Mouse (Mus musculus) hindbrain, embryonic 12.5 days (tissue): ENCODE data around the gene 4921539E11Rik. TPM values are rescaled to one million over a fixed set of nuclear protein-coding genes. Genes with fewer than 3 reads are reported as not detected.

Experiments
- ATAC-seq: fragments of 200-750 bp; cut with Nextera tagmentation; 2 replicates; pipeline ENCODE4 v1.8.0; 2017; ENCODE audit warnings: moderate TSS enrichment; ENCODE audit not compliant: low FRiP score
- H3K27ac ChIP-seq: fragments of 300-500 bp; sonication (generic); 2 replicates; pipeline ENCODE4 v1.5.1; 2016; ENCODE audit warnings: mild to moderate bottlenecking
- H3K27me3 ChIP-seq: fragments of 300-500 bp; sonication (generic); 2 replicates; pipeline ENCODE4 v1.6.1; 2016; ENCODE audit warnings: mild to moderate bottlenecking
- H3K36me3 ChIP-seq: fragments of 300-500 bp; sonication (generic); 2 replicates; pipeline ENCODE4 v1.6.1; 2016; ENCODE audit warnings: mild to moderate bottlenecking
- H3K4me1 ChIP-seq: fragments of 300-500 bp; sonication (generic); 2 replicates; pipeline ENCODE4 v1.6.1; 2016
- H3K4me2 ChIP-seq: fragments of 300-500 bp; sonication (generic); replicated peaks from 2 replicates; pipeline ENCODE4 v1.6.1; 2016; ENCODE audit warnings: mild to moderate bottlenecking
- H3K4me3 ChIP-seq: fragments of 300-500 bp; sonication (generic); 2 replicates; pipeline ENCODE4 v1.5.1; 2016; ENCODE audit warnings: mild to moderate bottlenecking
- H3K9ac ChIP-seq: fragments of 300-500 bp; sonication (generic); 2 replicates; pipeline ENCODE4 v1.6.1; 2016; ENCODE audit warnings: mild to moderate bottlenecking, moderate library complexity
- H3K9me3 ChIP-seq: fragments of 300-500 bp; sonication (generic); replicated peaks from 2 replicates; pipeline ENCODE4 v1.6.1; 2016; ENCODE audit warnings: mild to moderate bottlenecking
- WGBS: fragments of 180-500 bp; shearing (Covaris S2); methylation state at CpG from one replicate; pipeline ENCODE4 v1.1.7; 2016; 5-methylcytosine and 5-hydroxymethylcytosine counted together
- polyA plus RNA-seq: library from polyadenylated mRNA; unstranded; fragments of >200 nt; fragmentation: Nextera tagmentation; extraction: Ambion mirVana; gene quantifications from 2 replicates; pipeline ENCODE4 v1.2.1, GENCODE M21; 2016

Gene 4921539E11Rik
- polyA plus RNA-seq: not detected in 2 replicates

DNA sequence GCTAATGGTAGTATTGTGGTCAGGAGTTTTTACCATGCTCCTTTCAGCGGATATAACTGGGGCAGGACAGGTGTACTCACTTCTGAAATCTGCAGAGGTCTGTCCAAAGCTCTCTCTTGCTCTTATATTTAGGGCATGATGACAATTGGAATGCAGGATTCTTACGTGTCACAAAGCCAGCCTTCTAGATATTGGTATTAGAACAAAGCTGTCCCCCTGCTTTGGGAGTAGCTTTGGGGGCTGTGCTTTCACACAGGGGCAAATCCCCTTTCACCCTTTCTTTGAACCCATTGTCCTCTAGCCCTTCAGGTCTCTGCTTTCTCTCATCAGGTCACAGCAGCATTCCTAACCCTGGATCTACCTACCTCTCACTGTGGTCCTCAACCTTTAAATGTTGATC is at the start of gene 4921539E11Rik:
4921539E11Rik (minus strand) TSS at position 101 of the 400 bp plus-strand sequence.
- WGBS: 74% methylated on average over 2 of the region's 2 CpGs
- Histone ChIP-seq H3K9me3 (no peaks in the 10 kb centered on the region), H3K9ac (no peak within 1 kb of the TSS)

GRCm38 (mm10) chr4:103335134-103335533 is 44.5 kb upstream of the 4921539E11Rik start:
- H3K4me3 ChIP-seq: no peak overlapping the region
- H3K27me3 ChIP-seq: no peaks in the 10 kb centered on the region
- H3K4me1 ChIP-seq: no peaks in the 10 kb centered on the region
- ATAC-seq: no peak
- H3K9me3 ChIP-seq: no peaks in the 10 kb centered on the region
- H3K4me2 ChIP-seq: no peak overlapping the region
- H3K27ac ChIP-seq: no peak overlapping the region
- no peak overlapping the region for H3K9ac ChIP-seq
- WGBS: 86% methylated on average over 5 of the region's 5 CpGs
- H3K36me3 ChIP-seq: peaks cover 12% of the 10 kb centered on the region; the same call in 1 of the 2 replicates

More for the DNA sequence above, at the start of gene 4921539E11Rik:
- no peaks in the 10 kb centered on the region for H3K4me1 ChIP-seq
- H3K27ac ChIP-seq: no peak within 1 kb of the TSS
- H3K4me2 ChIP-seq: no peak within 1 kb of the TSS
- no peak for ATAC-seq
- no peaks in the 10 kb centered on the region for H3K27me3 ChIP-seq
- H3K36me3 ChIP-seq: no peaks in the 10 kb centered on the region
- no peak within 1 kb of the TSS for H3K4me3 ChIP-seq

DNA sequence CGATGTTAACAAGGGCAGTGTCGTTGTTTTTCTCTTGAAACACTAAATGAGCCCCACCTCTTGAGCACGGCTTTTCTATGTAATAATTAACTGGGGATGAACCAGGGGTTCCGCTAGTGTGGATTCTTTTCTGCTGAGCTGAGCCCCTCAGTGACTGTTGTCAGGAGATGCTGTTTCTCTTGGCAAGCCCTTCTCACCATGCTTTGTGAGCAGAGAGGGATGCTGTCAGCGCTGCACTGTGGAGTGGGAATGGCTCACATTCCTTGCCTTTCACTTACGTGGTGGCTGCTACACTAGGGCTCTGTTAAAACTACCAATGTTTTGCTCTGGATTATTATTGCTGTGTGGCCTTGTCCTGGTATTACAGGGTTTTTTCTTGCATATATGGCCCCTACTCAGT is 38.7 kb upstream of the 4921539E11Rik start:
- Histone ChIP-seq H3K27ac (no peak overlapping the region), H3K4me1 (peaks cover 5% of the 10 kb centered on the region; the same call in 1 of the 2 replicates), H3K9ac (no peak overlapping the region), H3K36me3 (peaks cover 12% of the 10 kb centered on the region; the same call in 1 of the 2 replicates), H3K4me3 (no peak overlapping the region), H3K4me2 (no peak overlapping the region), H3K27me3 (no peaks in the 10 kb centered on the region), H3K9me3 (no peaks in the 10 kb centered on the region)
- ATAC-seq: no peak
- 53% methylated on average over 6 of the region's 6 CpGs for WGBS

GRCm38 (mm10) chr4:103326994-103327393 is 36.3 kb upstream of the 4921539E11Rik start:
- H3K36me3 ChIP-seq: peaks cover 6% of the 10 kb centered on the region; the same call in 1 of the 2 replicates
- no peak overlapping the region for H3K27ac ChIP-seq
- peaks cover 5% of the 10 kb centered on the region; the same call in 1 of the 2 replicates for H3K4me1 ChIP-seq
- H3K4me2 ChIP-seq: no peak overlapping the region
- H3K9me3 ChIP-seq: no peaks in the 10 kb centered on the region
- 76% methylated on average over 3 of the region's 3 CpGs for WGBS
- no peaks in the 10 kb centered on the region for H3K27me3 ChIP-seq
- no peak overlapping the region for H3K9ac ChIP-seq
- ATAC-seq: no peak
- no peak overlapping the region for H3K4me3 ChIP-seq

- H3K9ac ChIP-seq: no peak overlapping the region
- 32% methylated on average over 17 of the region's 17 CpGs for WGBS
- H3K27ac ChIP-seq: no peak overlapping the region
Observed at GRCm38 (mm10) chr4:103324688-103325451, 34.2 kb upstream of the 4921539E11Rik start.

DNA sequence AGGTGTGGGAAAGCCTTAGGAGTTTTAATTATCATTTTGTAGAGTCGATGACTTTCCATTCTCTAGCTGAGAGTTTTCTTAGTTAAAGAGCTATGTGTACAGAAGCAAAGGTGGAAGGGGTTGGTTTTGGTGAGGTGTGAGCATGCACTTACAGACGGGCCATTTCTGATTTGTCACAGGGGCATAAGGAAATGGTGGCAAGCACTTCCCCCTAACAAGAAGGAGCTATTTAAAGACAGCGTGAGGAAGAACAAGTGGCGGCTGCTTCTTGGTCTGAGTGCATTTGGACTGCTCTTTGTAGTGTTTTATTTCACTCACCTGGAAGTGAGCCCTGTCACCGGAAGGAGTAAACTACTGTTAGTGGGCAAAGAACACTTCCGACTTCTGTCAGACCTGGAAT is 30.8 kb upstream of the 4921539E11Rik start:
- WGBS: 89% methylated on average over 6 of the region's 6 CpGs
- H3K9ac ChIP-seq: no peak overlapping the region
- ATAC-seq: no peak
- no peak overlapping the region for H3K4me3 ChIP-seq
- no peak overlapping the region for H3K4me2 ChIP-seq
- no peaks in the 10 kb centered on the region for H3K36me3 ChIP-seq
- peaks cover 5% of the 10 kb centered on the region; the same call in 1 of the 2 replicates for H3K4me1 ChIP-seq
- H3K27ac ChIP-seq: no peak overlapping the region
- H3K9me3 ChIP-seq: no peaks in the 10 kb centered on the region
- H3K27me3 ChIP-seq: no peaks in the 10 kb centered on the region

More at GRCm38 (mm10) chr4:103324688-103325451, 34.2 kb upstream of the 4921539E11Rik start:
- Histone ChIP-seq H3K9me3 (no peaks in the 10 kb centered on the region), H3K4me1 (peaks cover 5% of the 10 kb centered on the region; the same call in 1 of the 2 replicates), H3K27me3 (no peaks in the 10 kb centered on the region), H3K36me3 (no peaks in the 10 kb centered on the region), H3K4me3 (peak overlapping the region; percentile 8; the same call in 1 of the 2 replicates), H3K4me2 (peak overlapping the region; percentile 42)
- peak; percentile 85 for ATAC-seq

- no peak overlapping the region for H3K27ac ChIP-seq
- H3K36me3 ChIP-seq: no peaks in the 10 kb centered on the region
- H3K9ac ChIP-seq: no peak overlapping the region
- 89% methylated on average over 4 of the region's 4 CpGs for WGBS
- H3K4me3 ChIP-seq: no peak overlapping the region
- no peaks in the 10 kb centered on the region for H3K9me3 ChIP-seq
- H3K27me3 ChIP-seq: no peaks in the 10 kb centered on the region
- H3K4me2 ChIP-seq: no peak overlapping the region
- H3K4me1 ChIP-seq: peaks cover 4% of the 10 kb centered on the region
- no peak for ATAC-seq
Observed at GRCm38 (mm10) chr4:103315861-103316260, 25.2 kb upstream of the 4921539E11Rik start.

- H3K9me3 ChIP-seq: no peaks in the 10 kb centered on the region
- H3K4me1 ChIP-seq: peaks cover 4% of the 10 kb centered on the region
- H3K36me3 ChIP-seq: no peaks in the 10 kb centered on the region
- no peak overlapping the region for H3K4me3 ChIP-seq
- WGBS: 45% methylated on average over 3 of the region's 3 CpGs
- H3K27me3 ChIP-seq: no peaks in the 10 kb centered on the region
- no peak for ATAC-seq
- no peak overlapping the region for H3K27ac ChIP-seq
- peak overlapping the region; percentile 60 for H3K4me2 ChIP-seq
- no peak overlapping the region for H3K9ac ChIP-seq
Observed at GRCm38 (mm10) chr4:103314526-103314910, 23.9 kb upstream of the 4921539E11Rik start.

DNA sequence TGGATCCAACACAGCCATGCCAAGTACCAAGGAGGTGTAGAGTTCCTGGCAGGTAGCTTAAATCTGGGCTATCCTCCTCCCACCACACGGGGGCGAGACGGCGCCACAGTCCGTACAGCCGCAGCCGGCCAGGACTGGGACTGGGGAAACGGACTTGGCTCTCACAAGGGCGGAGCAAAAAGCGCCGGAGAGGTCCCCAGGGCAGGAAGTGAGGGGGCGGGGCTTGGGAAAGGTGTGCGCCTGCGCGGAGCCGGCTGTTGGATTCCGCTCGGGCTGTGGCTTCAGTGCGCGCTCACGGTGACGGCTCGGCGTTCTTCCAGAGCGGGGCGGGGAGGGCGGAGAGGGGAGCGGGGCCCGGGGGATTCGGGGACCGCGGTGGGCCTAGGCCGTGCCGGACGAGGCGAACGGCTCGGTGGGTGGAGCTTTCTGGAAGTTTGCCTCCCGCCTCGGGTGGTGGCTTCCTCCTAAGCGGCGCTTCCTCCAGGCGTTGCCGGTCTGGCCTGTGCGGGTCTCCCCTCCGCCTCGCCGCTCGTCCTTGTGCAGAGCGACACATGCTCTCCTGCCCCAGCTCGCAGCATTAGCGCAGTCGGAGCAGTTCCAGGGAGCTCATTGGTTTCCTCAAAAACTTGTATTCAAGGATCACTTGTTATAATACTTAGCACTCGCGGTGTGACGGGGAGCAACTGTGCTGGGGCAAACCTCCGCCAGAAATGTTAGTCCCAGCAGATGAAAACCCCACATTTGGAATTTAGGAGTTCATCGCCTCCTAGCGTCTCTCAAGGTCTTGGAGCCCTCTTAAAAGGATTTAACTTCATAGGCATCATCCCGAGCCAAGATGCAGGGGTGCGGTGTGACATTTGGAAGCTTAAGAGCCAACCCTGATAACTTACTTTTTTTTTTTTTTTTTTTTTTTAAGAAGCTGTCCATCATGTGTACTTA is 23.2 kb upstream of the 4921539E11Rik start, which contains the start of gene Oma1:
Oma1 (plus strand) TSS at position 226 of the 939 bp plus-strand sequence.
- Histone ChIP-seq H3K36me3 (no peaks in the 10 kb centered on the region), H3K9ac (peak within 1 kb of the TSS; percentile 76), H3K9me3 (no peaks in the 10 kb centered on the region), H3K4me1 (peaks cover 4% of the 10 kb centered on the region), H3K27ac (peak within 1 kb of the TSS; percentile 96), H3K4me2 (peak within 1 kb of the TSS; percentile 60), H3K27me3 (no peaks in the 10 kb centered on the region), H3K4me3 (peak within 1 kb of the TSS; percentile 69)
- under 1% methylated on average over 61 of the region's 61 CpGs for WGBS
- ATAC-seq: peak; percentile 99

DNA sequence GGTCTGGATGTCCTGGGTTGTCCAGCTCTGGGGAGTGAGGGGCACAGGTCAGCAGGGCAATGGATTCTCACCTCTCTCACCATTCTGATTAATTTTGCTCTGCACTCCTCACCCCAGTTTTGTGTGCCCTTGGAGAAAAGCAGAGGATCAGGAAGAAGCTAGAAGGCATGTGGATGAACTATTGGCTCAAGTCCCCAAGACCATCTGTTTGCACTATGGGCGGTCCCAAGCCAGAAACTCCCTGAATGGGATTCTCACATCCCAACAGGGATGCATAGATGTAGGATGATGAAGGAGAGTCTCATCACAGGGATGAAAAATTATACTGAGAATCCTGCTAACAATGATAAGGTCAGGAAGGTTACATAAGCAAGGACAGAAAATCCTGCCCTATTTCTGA is 13.2 kb upstream of the 4921539E11Rik start:
- ATAC-seq: no peak

DNA sequence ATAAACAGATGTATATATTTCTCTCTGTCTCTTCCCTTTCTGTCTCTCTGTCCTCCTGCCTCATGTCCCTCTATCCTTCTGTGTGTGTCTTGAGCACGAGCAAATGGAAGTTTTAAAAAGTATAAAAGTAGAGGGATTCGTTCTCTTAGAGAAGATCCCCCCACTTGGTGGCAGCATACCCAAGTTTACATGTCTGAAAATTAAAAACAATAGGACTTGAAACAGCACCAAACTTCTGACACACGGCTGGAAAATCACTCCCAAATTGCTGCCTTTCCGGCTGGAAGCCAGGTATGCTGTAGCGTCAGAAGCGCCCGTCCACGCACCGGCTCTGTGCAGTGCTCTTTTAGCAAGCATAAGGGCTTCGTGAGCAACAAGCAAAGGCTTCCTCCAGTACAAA is 8.7 kb upstream of the 4921539E11Rik start:
- ATAC-seq: no peak
- Histone ChIP-seq H3K4me2 (no peak overlapping the region), H3K9me3 (no peaks in the 10 kb centered on the region), H3K9ac (no peak overlapping the region), H3K27me3 (no peaks in the 10 kb centered on the region), H3K4me1 (no peaks in the 10 kb centered on the region), H3K27ac (no peak overlapping the region), H3K36me3 (no peaks in the 10 kb centered on the region), H3K4me3 (no peak overlapping the region)
- WGBS: 80% methylated on average over 10 of the region's 10 CpGs

More for the DNA sequence above, 13.2 kb upstream of the 4921539E11Rik start:
- no peak overlapping the region for H3K9ac ChIP-seq
- WGBS: 90% methylated on average over 1 of the region's 1 CpGs
- H3K4me1 ChIP-seq: no peaks in the 10 kb centered on the region
- H3K9me3 ChIP-seq: no peaks in the 10 kb centered on the region
- H3K27me3 ChIP-seq: no peaks in the 10 kb centered on the region
- H3K36me3 ChIP-seq: no peaks in the 10 kb centered on the region
- no peak overlapping the region for H3K4me2 ChIP-seq
- no peak overlapping the region for H3K4me3 ChIP-seq
- no peak overlapping the region for H3K27ac ChIP-seq

DNA sequence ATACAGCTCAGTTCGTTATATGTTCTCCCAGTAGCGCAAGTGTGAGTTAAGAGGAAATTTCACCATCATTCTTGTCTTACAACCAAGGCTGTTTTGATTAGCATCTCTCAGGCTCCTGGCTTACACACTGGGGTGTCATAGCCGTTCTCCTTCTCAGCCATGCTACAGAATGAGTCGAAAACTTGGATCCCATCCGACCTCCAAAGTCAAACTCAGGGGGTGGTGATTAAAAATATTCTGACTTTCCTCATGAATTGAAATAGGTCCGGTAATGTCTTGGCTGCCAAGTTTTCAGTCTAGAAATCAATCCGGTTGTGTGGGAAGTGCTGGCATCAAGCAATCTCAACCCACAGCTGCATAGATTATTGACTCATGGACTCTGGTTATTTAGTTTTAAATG is 2.3 kb downstream of the 4921539E11Rik start:
- no peaks in the 10 kb centered on the region for H3K4me1 ChIP-seq
- no peak overlapping the region for H3K27ac ChIP-seq
- H3K9ac ChIP-seq: no peak overlapping the region
- 85% methylated on average over 7 of the region's 7 CpGs for WGBS
- H3K36me3 ChIP-seq: no peaks in the 10 kb centered on the region
- no peak overlapping the region for H3K4me3 ChIP-seq
- ATAC-seq: no peak
- no peaks in the 10 kb centered on the region for H3K9me3 ChIP-seq
- H3K4me2 ChIP-seq: no peak overlapping the region
- H3K27me3 ChIP-seq: no peaks in the 10 kb centered on the region
